Mouse (Mus musculus) hindlimb bud, embryonic 11.5 days (tissue): ENCODE measurements at regions not wholly inside any gene's neighbourhood (a gene's known extent, or its start where the extent isn't known, plus 50 kb on each side); places are given as distances from the start of the nearest gene placed in this dataset.

Source experiments
- DNase-seq: peaks from one replicate; pipeline ENCODE4 v3.0.0-alpha.2; 2012; ENCODE audit warnings: low read depth, low spot score; ENCODE audit errors: extremely low spot score

- no peak for DNase-seq
Observed at GRCm38 (mm10) chr3:35232487-35232886, 521.4 kb upstream of the Atp11b start.

GRCm38 (mm10) chr3:35235066-35235465 is 518.8 kb upstream of the Atp11b start:
- DNase-seq: no peak

GRCm38 (mm10) chr3:35235772-35236171 is 518.1 kb upstream of the Atp11b start:
- no peak for DNase-seq

GRCm38 (mm10) chr3:35237342-35237741 is 516.6 kb upstream of the Atp11b start:
- DNase-seq: no peak

- DNase-seq: no peak
Observed at GRCm38 (mm10) chr3:35242349-35242748, 511.6 kb upstream of the Atp11b start.

GRCm38 (mm10) chr3:35242871-35243529 is 510.9 kb upstream of the Atp11b start:
- DNase-seq: no peak

- no peak for DNase-seq
Observed at GRCm38 (mm10) chr3:35245003-35245402, 508.9 kb upstream of the Atp11b start.

GRCm38 (mm10) chr3:35245946-35246665 is 507.8 kb upstream of the Atp11b start:
- no peak for DNase-seq

- no peak for DNase-seq
Observed at GRCm38 (mm10) chr3:35249160-35249559, 504.7 kb upstream of the Atp11b start.

GRCm38 (mm10) chr3:35250092-35250749 is 503.7 kb upstream of the Atp11b start:
- DNase-seq: no peak

GRCm38 (mm10) chr3:35253861-35254260 is 500.0 kb upstream of the Atp11b start:
- no peak for DNase-seq

GRCm38 (mm10) chr3:35260936-35261335 is 493.0 kb upstream of the Atp11b start:
- DNase-seq: no peak

GRCm38 (mm10) chr3:35268949-35269348 is 485.0 kb upstream of the Atp11b start:
- no peak for DNase-seq

GRCm38 (mm10) chr3:35269977-35270880 is 483.7 kb upstream of the Atp11b start:
- no peak for DNase-seq

- DNase-seq: no peak
Observed at GRCm38 (mm10) chr3:35273546-35273945, 480.4 kb upstream of the Atp11b start.

- no peak for DNase-seq
Observed at GRCm38 (mm10) chr3:35280981-35281380, 472.9 kb upstream of the Atp11b start.

GRCm38 (mm10) chr3:35282106-35282505 is 471.8 kb upstream of the Atp11b start:
- no peak for DNase-seq

- DNase-seq: no peak
Observed at GRCm38 (mm10) chr3:35294771-35295170, 459.1 kb upstream of the Atp11b start.

GRCm38 (mm10) chr3:35295746-35296145 is 458.2 kb upstream of the Atp11b start:
- DNase-seq: no peak

GRCm38 (mm10) chr3:35299036-35299435 is 454.9 kb upstream of the Atp11b start:
- no peak for DNase-seq

- no peak for DNase-seq
Observed at GRCm38 (mm10) chr3:35306013-35306412, 447.9 kb upstream of the Atp11b start.
